Mouse (Mus musculus) lung, postnatal 36 days (tissue): Measurements from ENCODE around the gene Gm49333.

Source experiments
- DNase-seq: peaks from one replicate; pipeline ENCODE4 v3.0.0; 2022; ENCODE audit warnings: mixed read lengths

Gene Gm49333

GRCm38 (mm10) chr16:20611357-20612227 is at the start of gene Gm49333, which contains the start of the genes Eef1akmt4 and Alg3:
Gene Gm49333 (plus strand): TSS chr16:20611610.
Gene Eef1akmt4 (plus strand): TSS chr16:20611593.
Gene Alg3 (minus strand): TSS chr16:20611735.
- DNase-seq: peak; percentile 95

- no peak for DNase-seq
These were observed 46.3 kb upstream of the Gm49333 start for GRCm38 (mm10) chr16:20565075-20565474.

GRCm38 (mm10) chr16:20589366-20589938 is 22.0 kb upstream of the Gm49333 start, which contains the start of gene Vwa5b2:
Gene Vwa5b2 (plus strand): TSS chr16:20589471.
- DNase-seq: no peak

- DNase-seq: no peak
These were observed 21.3 kb upstream of the Gm49333 start for GRCm38 (mm10) chr16:20589939-20590679.

- DNase-seq: no peak
These were observed 20.8 kb upstream of the Gm49333 start for GRCm38 (mm10) chr16:20590680-20591038.

- no peak for DNase-seq
These were observed 20.2 kb upstream of the Gm49333 start for GRCm38 (mm10) chr16:20591076-20591705.

GRCm38 (mm10) chr16:20595060-20595673 is 16.2 kb upstream of the Gm49333 start:
- no peak for DNase-seq

GRCm38 (mm10) chr16:20595737-20596136 is 15.7 kb upstream of the Gm49333 start:
- DNase-seq: no peak

GRCm38 (mm10) chr16:20596687-20597441 is 14.5 kb upstream of the Gm49333 start:
- DNase-seq: no peak

- no peak for DNase-seq
These were observed 10.9 kb upstream of the Gm49333 start for GRCm38 (mm10) chr16:20600511-20600910.

- no peak for DNase-seq
These were observed 6.7 kb upstream of the Gm49333 start for GRCm38 (mm10) chr16:20604705-20605104.

- peak; percentile 84 for DNase-seq
These were observed 681 bp upstream of the Gm49333 start for GRCm38 (mm10) chr16:20610501-20611356.

GRCm38 (mm10) chr16:20619541-20620398 is 8.4 kb downstream of the Gm49333 start:
- DNase-seq: no peak

GRCm38 (mm10) chr16:20620399-20620735 is 9.0 kb downstream of the Gm49333 start:
- no peak for DNase-seq

- no peak for DNase-seq
These were observed 9.4 kb downstream of the Gm49333 start for GRCm38 (mm10) chr16:20620751-20621190.

- DNase-seq: peak; percentile 75
These were observed 10.0 kb downstream of the Gm49333 start, which contains the start of gene Camk2n2 for GRCm38 (mm10) chr16:20621191-20621990. Gene Camk2n2 (minus strand): TSS chr16:20621287.

- DNase-seq: peak; percentile 75
These were observed 10.7 kb downstream of the Gm49333 start for GRCm38 (mm10) chr16:20621991-20622685.

- no peak for DNase-seq
These were observed 11.8 kb downstream of the Gm49333 start for GRCm38 (mm10) chr16:20623211-20623610.
